Mouse (Mus musculus) hindbrain, embryonic 10.5 days (tissue): ENCODE measurements around the gene Ankrd33b. TPM values are rescaled to one million over a fixed set of nuclear protein-coding genes. Genes with fewer than 3 reads are reported as not detected.

Experiments used
- DNase-seq: peaks from one replicate; pipeline ENCODE4 v3.0.0-alpha.2; 2017; ENCODE audit warnings: low spot score
- H3K27ac ChIP-seq: fragments of 300-500 bp; sonication (generic); 2 replicates; pipeline ENCODE4 v1.5.1; 2016; ENCODE audit warnings: mild to moderate bottlenecking, moderate library complexity
- H3K27me3 ChIP-seq: fragments of 300-500 bp; sonication (generic); 2 replicates; pipeline ENCODE4 v1.6.1; 2016; ENCODE audit warnings: mild to moderate bottlenecking; ENCODE audit not compliant: poor library complexity, insufficient read depth, severe bottlenecking
- H3K36me3 ChIP-seq: fragments of 300-500 bp; sonication (generic); 2 replicates; pipeline ENCODE4 v1.6.1; 2016; ENCODE audit warnings: mild to moderate bottlenecking, moderate library complexity
- H3K4me1 ChIP-seq: fragments of 300-500 bp; sonication (generic); replicated peaks from 2 replicates; pipeline ENCODE4 v1.6.1; 2016; ENCODE audit warnings: mild to moderate bottlenecking
- H3K4me3 ChIP-seq: fragments of 300-500 bp; sonication (generic); 2 replicates; pipeline ENCODE4 v1.5.1; 2016; ENCODE audit warnings: mild to moderate bottlenecking, moderate library complexity
- H3K9me3 ChIP-seq: fragments of 300-500 bp; sonication (generic); 2 replicates; pipeline ENCODE4 v1.6.1; 2016; ENCODE audit warnings: mild to moderate bottlenecking, moderate library complexity
- WGBS: fragments of 180-500 bp; shearing (Covaris S2); methylation state at CpG from one replicate; pipeline ENCODE4 v1.1.7; 2016; 5-methylcytosine and 5-hydroxymethylcytosine counted together
- polyA plus RNA-seq: library from polyadenylated mRNA; unstranded; fragments of >200 nt; fragmentation: Nextera tagmentation; extraction: Ambion mirVana; gene quantifications from 2 replicates; pipeline ENCODE4 v1.2.1, GENCODE M21; 2016

Ankrd33b gene
- polyA plus RNA-seq, 1 experiment from 2014 or later, result 0.39 TPM

- peaks cover 4% of the 10 kb centered on the region for H3K4me1 ChIP-seq
- H3K27me3 ChIP-seq, result no peaks in the 10 kb centered on the region
- 74% methylated on average over 2 of the region's 2 CpGs for WGBS
- H3K4me3 ChIP-seq, result no peak overlapping the region
- H3K9me3 ChIP-seq, result no peaks in the 10 kb centered on the region
- H3K36me3 ChIP-seq, result no peaks in the 10 kb centered on the region
- H3K27ac ChIP-seq, result no peak overlapping the region
- DNase-seq, result no peak
These were observed 86.8 kb downstream of the Ankrd33b start for GRCm38 (mm10) chr15:31280683-31281082.

DNA sequence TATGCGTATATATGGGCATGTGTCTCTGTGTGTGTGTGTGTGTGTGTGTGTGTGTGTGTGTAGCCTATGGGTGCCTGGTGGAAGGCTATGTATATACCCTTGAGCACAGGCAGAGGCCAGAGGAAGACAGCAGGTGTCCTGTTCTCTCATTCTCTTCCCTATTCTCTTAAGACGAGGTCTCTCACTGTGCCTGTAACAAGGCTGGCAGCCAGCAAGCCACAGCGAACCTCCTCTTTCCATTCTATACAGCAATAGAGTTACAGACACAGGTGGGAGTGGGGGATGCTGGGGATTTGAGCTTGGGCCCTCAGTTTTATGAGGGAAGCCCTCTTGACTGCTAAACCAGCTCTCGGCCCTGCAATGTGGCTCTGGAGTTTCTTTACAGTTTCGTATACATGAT is 87.5 kb downstream of the Ankrd33b start:
- Histone ChIP-seq H3K27me3 (no peaks in the 10 kb centered on the region), H3K9me3 (no peaks in the 10 kb centered on the region), H3K36me3 (no peaks in the 10 kb centered on the region), H3K27ac (no peak overlapping the region), H3K4me3 (no peak overlapping the region), H3K4me1 (peaks cover 4% of the 10 kb centered on the region)
- WGBS, result 75% methylated on average over 5 of the region's 5 CpGs
- no peak for DNase-seq

GRCm38 (mm10) chr15:31279577-31280004 is 87.9 kb downstream of the Ankrd33b start:
- WGBS, result 86% methylated on average over 6 of the region's 6 CpGs

DNA sequence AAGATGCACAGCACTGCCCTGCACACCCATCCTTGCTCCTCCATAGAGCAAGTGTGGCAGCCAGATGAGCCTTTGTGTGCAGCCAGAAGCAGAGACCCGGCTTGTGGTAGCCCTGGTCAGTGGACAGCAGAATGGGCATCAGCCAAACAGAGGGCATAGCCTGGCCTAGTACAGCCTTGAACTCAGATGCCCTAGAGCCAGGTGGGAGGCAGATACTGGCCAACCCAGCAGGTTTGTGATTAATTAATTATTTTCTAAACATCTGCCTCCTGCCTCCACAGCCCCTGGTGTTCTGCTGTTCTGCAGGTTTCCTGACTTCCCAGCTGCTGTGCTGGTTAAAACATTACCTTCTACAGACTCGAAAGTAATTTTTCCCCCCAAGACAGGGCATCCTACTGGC is 88.4 kb downstream of the Ankrd33b start:
- 80% methylated on average over 2 of the region's 2 CpGs for WGBS
- H3K9me3 ChIP-seq, result no peaks in the 10 kb centered on the region
- no peaks in the 10 kb centered on the region for H3K27me3 ChIP-seq
- no peak overlapping the region for H3K4me3 ChIP-seq
- H3K27ac ChIP-seq, result no peak overlapping the region
- H3K36me3 ChIP-seq, result no peaks in the 10 kb centered on the region
- no peak for DNase-seq
- H3K4me1 ChIP-seq, result peaks cover 4% of the 10 kb centered on the region; the same call in 1 of the 2 replicates

More at GRCm38 (mm10) chr15:31279577-31280004, 87.9 kb downstream of the Ankrd33b start:
- no peak overlapping the region for H3K4me3 ChIP-seq
- no peaks in the 10 kb centered on the region for H3K27me3 ChIP-seq
- peaks cover 4% of the 10 kb centered on the region for H3K4me1 ChIP-seq
- no peak overlapping the region for H3K27ac ChIP-seq
- DNase-seq, result no peak
- no peaks in the 10 kb centered on the region for H3K36me3 ChIP-seq
- no peaks in the 10 kb centered on the region for H3K9me3 ChIP-seq

DNA sequence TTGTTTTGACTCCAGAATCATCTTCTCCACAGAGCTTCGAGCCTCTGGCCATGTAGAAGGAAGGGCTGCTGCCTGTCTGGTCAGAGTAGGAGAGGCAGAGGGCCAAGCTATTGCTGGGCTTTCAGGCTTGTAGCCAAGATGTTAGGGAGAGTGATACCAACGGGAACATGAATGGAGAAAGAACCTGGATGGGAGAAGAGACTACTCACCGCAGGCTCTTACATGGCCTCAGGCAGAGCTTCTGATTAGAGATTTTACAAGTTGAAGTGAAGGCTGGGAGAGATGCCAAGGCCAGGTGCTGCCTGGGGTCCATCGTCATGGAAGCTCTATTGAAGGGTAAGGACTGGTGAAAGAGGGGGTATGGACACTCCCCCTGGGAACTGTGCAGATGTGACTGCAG is 89.4 kb downstream of the Ankrd33b start:
- WGBS, result 82% methylated on average over 4 of the region's 4 CpGs
- Histone ChIP-seq H3K27me3 (no peaks in the 10 kb centered on the region), H3K4me1 (peaks cover 4% of the 10 kb centered on the region; the same call in 1 of the 2 replicates), H3K4me3 (no peak overlapping the region), H3K9me3 (no peaks in the 10 kb centered on the region), H3K27ac (no peak overlapping the region), H3K36me3 (no peaks in the 10 kb centered on the region)
- DNase-seq, result no peak

GRCm38 (mm10) chr15:31273509-31273908 is 94.0 kb downstream of the Ankrd33b start:
- no peak for DNase-seq

DNA sequence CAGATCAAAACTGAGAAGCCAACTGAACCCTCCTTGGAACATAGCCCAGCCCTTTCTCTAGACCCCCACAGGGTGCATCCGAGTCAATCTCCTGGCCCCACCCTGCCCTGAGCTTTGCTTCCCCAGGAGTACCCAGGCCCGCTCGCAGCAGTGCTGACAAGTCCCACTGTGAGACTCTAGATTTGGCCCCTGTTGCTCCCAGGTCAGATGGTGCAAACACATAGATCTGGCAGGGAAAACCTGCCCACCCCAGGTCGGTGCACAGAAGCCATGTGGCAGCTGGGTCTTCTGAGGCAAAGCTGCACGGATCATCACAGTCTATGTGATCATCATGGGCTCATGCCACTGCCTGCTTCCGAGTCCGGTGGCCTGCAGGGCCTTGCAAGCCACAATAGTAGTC is 94.8 kb downstream of the Ankrd33b start:
- 86% methylated on average over 7 of the region's 7 CpGs for WGBS
- 0 out of 2 replicates have a peak overlapping the region, but pooled peaks have one; percentile 6 for H3K27ac ChIP-seq
- H3K36me3 ChIP-seq, result no peaks in the 10 kb centered on the region
- H3K9me3 ChIP-seq, result no peaks in the 10 kb centered on the region
- H3K4me3 ChIP-seq, result no peak overlapping the region
- H3K27me3 ChIP-seq, result no peaks in the 10 kb centered on the region
- DNase-seq, result no peak
- H3K4me1 ChIP-seq, result no peaks in the 10 kb centered on the region

More at GRCm38 (mm10) chr15:31273509-31273908, 94.0 kb downstream of the Ankrd33b start:
- H3K27ac ChIP-seq, result no peak overlapping the region
- no peaks in the 10 kb centered on the region for H3K9me3 ChIP-seq
- H3K4me3 ChIP-seq, result no peak overlapping the region
- H3K4me1 ChIP-seq, result no peaks in the 10 kb centered on the region; the same call in 1 of the 2 replicates
- H3K27me3 ChIP-seq, result no peaks in the 10 kb centered on the region
- 82% methylated on average over 10 of the region's 10 CpGs for WGBS
- H3K36me3 ChIP-seq, result no peaks in the 10 kb centered on the region

GRCm38 (mm10) chr15:31269558-31269957 is 98.0 kb downstream of the Ankrd33b start:
- 0 out of 2 replicates have a peak, but pooled peaks cover 3% of the 10 kb centered on the region for H3K4me1 ChIP-seq
- 88% methylated on average over 4 of the region's 4 CpGs for WGBS
- no peaks in the 10 kb centered on the region for H3K9me3 ChIP-seq
- DNase-seq, result no peak
- no peak overlapping the region for H3K27ac ChIP-seq
- H3K4me3 ChIP-seq, result no peak overlapping the region
- no peaks in the 10 kb centered on the region for H3K27me3 ChIP-seq
- no peaks in the 10 kb centered on the region for H3K36me3 ChIP-seq

DNA sequence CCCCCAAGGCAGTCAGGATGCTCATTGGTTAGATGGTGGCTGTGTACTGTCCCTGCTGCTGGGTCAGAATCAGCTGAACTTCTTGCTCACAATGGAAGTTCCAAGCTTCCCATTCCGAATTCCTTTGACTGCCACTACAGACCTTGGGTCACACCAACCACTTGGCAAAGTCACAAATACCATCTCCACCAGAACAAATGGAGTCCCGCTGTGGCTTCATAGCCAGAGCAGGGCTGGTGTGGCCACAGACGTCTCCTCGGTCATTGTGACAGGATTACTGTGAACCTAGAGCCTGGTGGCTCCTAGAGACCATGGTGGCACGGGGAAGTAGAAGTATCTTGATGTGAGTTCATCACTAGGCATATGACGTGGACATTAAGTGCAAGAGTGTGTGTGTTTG is 99.4 kb downstream of the Ankrd33b start:
- H3K9me3 ChIP-seq, result no peaks in the 10 kb centered on the region
- no peaks in the 10 kb centered on the region for H3K27me3 ChIP-seq
- DNase-seq, result no peak
- H3K4me3 ChIP-seq, result no peak overlapping the region
- H3K4me1 ChIP-seq, result 0 out of 2 replicates have a peak, but pooled peaks cover 3% of the 10 kb centered on the region
- no peak overlapping the region for H3K27ac ChIP-seq
- no peaks in the 10 kb centered on the region for H3K36me3 ChIP-seq
- 88% methylated on average over 6 of the region's 6 CpGs for WGBS

- no peak for DNase-seq
- Histone ChIP-seq H3K4me3 (no peak overlapping the region), H3K27me3 (no peaks in the 10 kb centered on the region), H3K9me3 (no peaks in the 10 kb centered on the region), H3K36me3 (no peaks in the 10 kb centered on the region), H3K27ac (no peak overlapping the region), H3K4me1 (peaks cover 11% of the 10 kb centered on the region)
- 91% methylated on average over 12 of the region's 12 CpGs for WGBS
These were observed 101.7 kb downstream of the Ankrd33b start for GRCm38 (mm10) chr15:31265845-31266244.

DNA sequence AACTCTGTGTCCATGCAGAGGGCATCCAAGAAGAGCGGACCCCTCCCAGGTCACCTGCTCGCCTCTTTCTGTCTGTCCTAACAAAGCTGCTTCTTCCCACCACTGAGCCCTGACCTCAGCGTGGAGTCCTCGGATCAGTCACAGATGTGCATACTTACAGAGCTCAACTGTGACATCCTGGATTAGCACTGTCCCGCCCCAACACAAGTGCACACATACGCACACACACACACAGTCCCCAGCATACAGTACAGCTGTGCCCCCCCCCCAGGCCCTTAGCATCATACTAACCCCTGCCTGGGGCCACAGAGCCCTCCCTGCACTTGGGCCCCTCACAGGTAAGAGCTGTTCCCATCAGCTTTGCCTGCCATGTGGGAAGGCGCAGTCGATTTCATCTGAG is 102.1 kb downstream of the Ankrd33b start:
- H3K27ac ChIP-seq, result no peak overlapping the region
- no peaks in the 10 kb centered on the region for H3K27me3 ChIP-seq
- no peaks in the 10 kb centered on the region for H3K9me3 ChIP-seq
- H3K36me3 ChIP-seq, result no peaks in the 10 kb centered on the region
- 90% methylated on average over 8 of the region's 8 CpGs for WGBS
- no peak overlapping the region for H3K4me3 ChIP-seq
- peaks cover 15% of the 10 kb centered on the region for H3K4me1 ChIP-seq
- no peak for DNase-seq

DNA sequence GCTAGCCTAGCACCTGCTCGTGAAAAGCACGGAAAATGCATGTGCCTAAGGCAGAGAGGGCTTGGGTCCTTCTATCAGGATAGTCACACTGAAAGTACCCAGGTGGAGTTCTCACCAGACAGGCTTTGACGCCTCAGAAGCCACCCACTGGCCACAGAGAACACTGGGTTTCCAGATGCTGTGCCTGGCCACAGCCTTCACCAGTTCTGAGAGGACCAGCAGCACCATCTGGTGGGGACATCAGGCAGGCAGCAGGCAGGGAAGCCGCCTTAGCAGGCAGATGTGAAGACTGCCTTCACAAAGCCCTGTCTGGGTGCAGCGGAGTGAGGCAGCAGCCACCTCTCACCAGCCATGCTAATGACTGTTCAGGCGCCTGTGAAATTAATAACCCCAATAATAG is 102.7 kb downstream of the Ankrd33b start:
- peak; percentile 86 for DNase-seq
- Histone ChIP-seq H3K27ac (no peak overlapping the region), H3K36me3 (no peaks in the 10 kb centered on the region), H3K27me3 (no peaks in the 10 kb centered on the region), H3K9me3 (no peaks in the 10 kb centered on the region), H3K4me3 (no peak overlapping the region), H3K4me1 (peaks cover 15% of the 10 kb centered on the region)
- WGBS, result 38% methylated on average over 6 of the region's 6 CpGs

- no peak overlapping the region for H3K4me3 ChIP-seq
- H3K27ac ChIP-seq, result no peak overlapping the region
- no peak for DNase-seq
- H3K9me3 ChIP-seq, result no peaks in the 10 kb centered on the region
- H3K27me3 ChIP-seq, result no peaks in the 10 kb centered on the region
- H3K36me3 ChIP-seq, result no peaks in the 10 kb centered on the region
- 73% methylated on average over 9 of the region's 9 CpGs for WGBS
- H3K4me1 ChIP-seq, result peaks cover 15% of the 10 kb centered on the region
These were observed 105.2 kb downstream of the Ankrd33b start for GRCm38 (mm10) chr15:31262361-31262760.

DNA sequence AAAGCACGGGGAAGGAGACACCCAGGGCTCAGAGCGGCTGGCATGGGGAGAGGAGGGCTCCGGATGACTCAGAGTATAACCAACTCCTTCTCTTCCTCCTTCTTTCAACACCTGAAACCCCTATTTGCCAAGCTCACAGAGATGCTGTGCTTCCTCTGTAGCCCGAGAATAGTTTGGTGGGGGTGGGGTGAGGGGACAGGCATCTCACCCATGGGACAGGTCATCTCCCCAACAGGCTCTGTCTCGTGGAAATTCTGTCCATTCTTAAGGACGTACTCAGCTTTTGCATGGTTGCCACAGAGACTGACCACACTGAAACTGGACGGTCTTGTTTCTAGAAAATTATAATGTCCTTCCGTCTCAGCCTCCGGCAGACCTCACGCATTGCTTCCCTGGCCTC is 106.4 kb downstream of the Ankrd33b start:
- no peak overlapping the region for H3K4me3 ChIP-seq
- 77% methylated on average over 10 of the region's 10 CpGs for WGBS

More for the DNA sequence above, 106.4 kb downstream of the Ankrd33b start:
- Histone ChIP-seq H3K27ac (0 out of 2 replicates have a peak overlapping the region, but pooled peaks have one; percentile 23), H3K36me3 (no peaks in the 10 kb centered on the region), H3K4me1 (peaks cover 15% of the 10 kb centered on the region), H3K9me3 (no peaks in the 10 kb centered on the region), H3K27me3 (no peaks in the 10 kb centered on the region)
- DNase-seq, result no peak
